Mouse (Mus musculus) small intestine, adult 2 months (tissue): ENCODE data around the gene Hist1h3e.

Experiments
- CTCF ChIP-seq: fragments of 200-500 bp; IDR thresholded peaks from 2 replicates; pipeline ENCODE4 v1.5.1; 2012; ENCODE audit warnings: low read depth, mild to moderate bottlenecking, control low read depth, inconsistent platforms, low read length, moderate library complexity, mixed read lengths; ENCODE audit not compliant: insufficient replicate concordance, insufficient read length; ENCODE audit errors: extremely low read depth
- POLR2A ChIP-seq: fragments of 200-500 bp; IDR thresholded peaks from 2 replicates; pipeline ENCODE4 v1.6.1; 2012; ENCODE audit warnings: low read depth, mild to moderate bottlenecking, control low read depth, inconsistent platforms, low read length, moderate library complexity

GRCm38 (mm10) chr13:23576351-23576881, 14.2 kb upstream of the Hist1h3e start:
- TF ChIP-seq CTCF (no peak), POLR2A (no peak)
